Mouse (Mus musculus) megakaryocyte, embryonic 14.5 days (primary cell): Measurements from ENCODE around the gene Cers3.

Experiments
- FLI1 ChIP-seq: IDR thresholded peaks from 2 replicates; pipeline ENCODE4 v1.6.1; 2012; ENCODE audit warnings: low read length, inconsistent platforms, mixed read lengths
- GATA1 ChIP-seq: IDR thresholded peaks from 3 replicates; pipeline ENCODE4 v1.6.1; 2012; ENCODE audit warnings: mixed read lengths, low read length, inconsistent platforms, borderline replicate concordance

- TF ChIP-seq GATA1 (no peak), FLI1 (no peak)
These were observed 104.0 kb downstream of the Cers3 start for GRCm38 (mm10) chr7:66847299-66847698.
